Mouse (Mus musculus): ENCODE results near the gene Arhgap17. TPM values are rescaled to one million over a fixed set of nuclear protein-coding genes. Genes with fewer than 3 reads are reported as not detected.

Arhgap17 gene
- polyA plus RNA-seq, 1 experiment from 2014 or later = 26.6 TPM

GRCm38 (mm10) chr7:123246504-123247084 is 123.1 kb downstream of the Arhgap17 start:
- H3K9ac ChIP-seq (replicated peaks; ENCODE audit: low read depth, low read length) = no peak overlapping the region
- H3K27ac ChIP-seq (ENCODE audit: low read length) = no peak overlapping the region
- no peaks in the 10 kb centered on the region for H3K9me3 ChIP-seq (ENCODE audit: control insufficient read depth, low read depth, low read length)
- no peaks in the 10 kb centered on the region for H3K36me3 ChIP-seq (ENCODE audit: control insufficient read depth, insufficient read depth, low read length)
- ATAC-seq (ENCODE audit: insufficient number of reproducible peaks, insufficient read depth, low FRiP score, low read depth) = no peak
- H3K4me3 ChIP-seq (ENCODE audit: low read depth, low read length) = no peak overlapping the region
- WGBS = 48% methylated on average over 4 of the region's 4 CpGs
- H3K4me2 ChIP-seq (replicated peaks; ENCODE audit: low read depth, low read length) = no peak overlapping the region
- no peaks in the 10 kb centered on the region for H3K4me1 ChIP-seq (ENCODE audit: control insufficient read depth, insufficient read depth, low read length)
- H3K27me3 ChIP-seq (ENCODE audit: control insufficient read depth, insufficient read depth, low read length) = no peaks in the 10 kb centered on the region

- Histone ChIP-seq H3K4me1 (ENCODE audit: control insufficient read depth, insufficient read depth, low read length) (no peaks in the 10 kb centered on the region), H3K27me3 (ENCODE audit: control insufficient read depth, insufficient read depth, low read length) (no peaks in the 10 kb centered on the region), H3K4me3 (ENCODE audit: low read depth, low read length) (no peak overlapping the region), H3K9me3 (ENCODE audit: control insufficient read depth, low read depth, low read length) (no peaks in the 10 kb centered on the region), H3K27ac (ENCODE audit: low read length) (no peak overlapping the region), H3K36me3 (ENCODE audit: control insufficient read depth, insufficient read depth, low read length) (no peaks in the 10 kb centered on the region), H3K9ac (replicated peaks; ENCODE audit: low read depth, low read length) (no peak overlapping the region), H3K4me2 (replicated peaks; ENCODE audit: low read depth, low read length) (no peak overlapping the region)
- 69% methylated on average over 1 of the region's 1 CpGs for WGBS
- no peak for ATAC-seq (ENCODE audit: insufficient number of reproducible peaks, insufficient read depth, low FRiP score, low read depth)
Measured at GRCm38 (mm10) chr7:123244833-123245232, 124.9 kb downstream of the Arhgap17 start.

- WGBS = 85% methylated on average over 7 of the region's 7 CpGs
- Histone ChIP-seq H3K9ac (replicated peaks; ENCODE audit: low read depth, low read length) (no peak overlapping the region), H3K9me3 (ENCODE audit: control insufficient read depth, low read depth, low read length) (no peaks in the 10 kb centered on the region), H3K36me3 (ENCODE audit: control insufficient read depth, insufficient read depth, low read length) (no peaks in the 10 kb centered on the region), H3K4me3 (ENCODE audit: low read depth, low read length) (no peak overlapping the region), H3K27ac (ENCODE audit: low read length) (no peak overlapping the region), H3K27me3 (ENCODE audit: control insufficient read depth, insufficient read depth, low read length) (no peaks in the 10 kb centered on the region), H3K4me2 (replicated peaks; ENCODE audit: low read depth, low read length) (no peak overlapping the region), H3K4me1 (ENCODE audit: control insufficient read depth, insufficient read depth, low read length) (no peaks in the 10 kb centered on the region)
- no peak for ATAC-seq (ENCODE audit: insufficient number of reproducible peaks, insufficient read depth, low FRiP score, low read depth)
Measured at GRCm38 (mm10) chr7:123242241-123242640, 127.5 kb downstream of the Arhgap17 start.

- no peak overlapping the region for H3K4me3 ChIP-seq (ENCODE audit: low read depth, low read length)
- no peaks in the 10 kb centered on the region for H3K4me1 ChIP-seq (ENCODE audit: control insufficient read depth, insufficient read depth, low read length)
- no peaks in the 10 kb centered on the region for H3K36me3 ChIP-seq (ENCODE audit: control insufficient read depth, insufficient read depth, low read length)
- no peak overlapping the region for H3K9ac ChIP-seq (replicated peaks; ENCODE audit: low read depth, low read length)
- 68% methylated on average over 6 of the region's 6 CpGs for WGBS
- no peak overlapping the region for H3K4me2 ChIP-seq (replicated peaks; ENCODE audit: low read depth, low read length)
- no peak overlapping the region for H3K27ac ChIP-seq (ENCODE audit: low read length)
- H3K9me3 ChIP-seq (ENCODE audit: control insufficient read depth, low read depth, low read length) = no peaks in the 10 kb centered on the region
- no peaks in the 10 kb centered on the region for H3K27me3 ChIP-seq (ENCODE audit: control insufficient read depth, insufficient read depth, low read length)
- no peak for ATAC-seq (ENCODE audit: insufficient number of reproducible peaks, insufficient read depth, low FRiP score, low read depth)
Measured at GRCm38 (mm10) chr7:123240064-123240463, 129.7 kb downstream of the Arhgap17 start.

GRCm38 (mm10) chr7:123238621-123239020 is 131.1 kb downstream of the Arhgap17 start:
- Histone ChIP-seq H3K27me3 (ENCODE audit: control insufficient read depth, insufficient read depth, low read length) (no peaks in the 10 kb centered on the region), H3K36me3 (ENCODE audit: control insufficient read depth, insufficient read depth, low read length) (no peaks in the 10 kb centered on the region), H3K4me1 (ENCODE audit: control insufficient read depth, insufficient read depth, low read length) (no peaks in the 10 kb centered on the region), H3K4me3 (ENCODE audit: low read depth, low read length) (no peak overlapping the region), H3K9me3 (ENCODE audit: control insufficient read depth, low read depth, low read length) (no peaks in the 10 kb centered on the region), H3K27ac (ENCODE audit: low read length) (no peak overlapping the region), H3K9ac (replicated peaks; ENCODE audit: low read depth, low read length) (no peak overlapping the region), H3K4me2 (replicated peaks; ENCODE audit: low read depth, low read length) (no peak overlapping the region)
- no peak for ATAC-seq (ENCODE audit: insufficient number of reproducible peaks, insufficient read depth, low FRiP score, low read depth)
- WGBS = 78% methylated on average over 4 of the region's 4 CpGs

- no peak for ATAC-seq (ENCODE audit: insufficient number of reproducible peaks, insufficient read depth, low FRiP score, low read depth)
- no peaks in the 10 kb centered on the region for H3K36me3 ChIP-seq (ENCODE audit: control insufficient read depth, insufficient read depth, low read length)
- 22% methylated on average over 4 of the region's 4 CpGs for WGBS
- H3K27ac ChIP-seq (ENCODE audit: low read length) = no peak overlapping the region
- H3K4me2 ChIP-seq (replicated peaks; ENCODE audit: low read depth, low read length) = no peak overlapping the region
- no peaks in the 10 kb centered on the region for H3K9me3 ChIP-seq (ENCODE audit: control insufficient read depth, low read depth, low read length)
- no peak overlapping the region for H3K9ac ChIP-seq (replicated peaks; ENCODE audit: low read depth, low read length)
- no peak overlapping the region for H3K4me3 ChIP-seq (ENCODE audit: low read depth, low read length)
- H3K27me3 ChIP-seq (ENCODE audit: control insufficient read depth, insufficient read depth, low read length) = no peaks in the 10 kb centered on the region
- no peaks in the 10 kb centered on the region for H3K4me1 ChIP-seq (ENCODE audit: control insufficient read depth, insufficient read depth, low read length)
Measured at GRCm38 (mm10) chr7:123235449-123235848, 134.3 kb downstream of the Arhgap17 start.

Other genes with a start within 250 kb of the Arhgap17 start
- 59.8 and 59.9 TPM in 2 replicates for gene Tnrc6a, start 246.0 kb downstream of the Arhgap17 start, polyA plus RNA-seq (2014; fragmentation: Nextera tagmentation; extraction: Ambion mirVana)
- 0.15 and 0.20 TPM in 2 replicates for gene Slc5a11, start 155.1 kb downstream of the Arhgap17 start, polyA plus RNA-seq (2014; fragmentation: Nextera tagmentation; extraction: Ambion mirVana)
- gene Lcmt1, start 131 bp downstream of the Arhgap17 start, polyA plus RNA-seq (2014; fragmentation: Nextera tagmentation; extraction: Ambion mirVana) = 49.8 and 51.0 TPM in 2 replicates
- not detected in 2 replicates for gene Aqp8, start 92.4 kb upstream of the Arhgap17 start, polyA plus RNA-seq (2014; fragmentation: Nextera tagmentation; extraction: Ambion mirVana)
- 4.5 and 5.1 TPM in 2 replicates for gene Zkscan2, start 130.5 kb upstream of the Arhgap17 start, polyA plus RNA-seq (2014; fragmentation: Nextera tagmentation; extraction: Ambion mirVana)